Mouse (Mus musculus): ENCODE measurements around the gene Tctn3. TPM values are rescaled to one million over a fixed set of nuclear protein-coding genes. Genes with fewer than 3 reads are reported as not detected.
A peak's percentile ranks its signal among the peaks of the same experiment; 100 is the strongest.

Gene Tctn3
- polyA plus RNA-seq, 1 experiment from 2014 or later = 11.8 TPM

GRCm38 (mm10) chr19:40587491-40588292 is 24.3 kb downstream of the Tctn3 start:
- H3K9ac ChIP-seq (ENCODE audit: low read length) = peak overlapping the region; percentile 66
- H3K4me3 ChIP-seq (ENCODE audit: low read depth, low read length) = peak overlapping the region; percentile 74
- no peaks in the 10 kb centered on the region for H3K9me3 ChIP-seq (ENCODE audit: control insufficient read depth, low read length)
- H3K27me3 ChIP-seq (replicated peaks; ENCODE audit: control insufficient read depth, insufficient read depth, low read length) = no peaks in the 10 kb centered on the region
- peaks cover 12% of the 10 kb centered on the region for H3K4me1 ChIP-seq (replicated peaks; ENCODE audit: control insufficient read depth, insufficient read depth, low read length)
- peak overlapping the region; percentile 12 for H3K27ac ChIP-seq (ENCODE audit: low read depth)
- 3% methylated on average over 30 of the region's 30 CpGs for WGBS
- H3K36me3 ChIP-seq (ENCODE audit: control insufficient read depth, insufficient read depth, low read length) = peaks cover 17% of the 10 kb centered on the region
- peak; percentile 62 for DNase-seq (ENCODE audit: low spot score)
- peak overlapping the region; percentile 65 for H3K4me2 ChIP-seq (ENCODE audit: low read length)
- ATAC-seq (replicated peaks; ENCODE audit: low FRiP score, low TSS enrichment, low read depth) = peak; percentile 61

- Histone ChIP-seq H3K4me3 (ENCODE audit: low read depth, low read length) (peak overlapping the region; percentile 74), H3K36me3 (ENCODE audit: control insufficient read depth, insufficient read depth, low read length) (peaks cover 23% of the 10 kb centered on the region), H3K4me2 (ENCODE audit: low read length) (peak overlapping the region; percentile 65), H3K27ac (ENCODE audit: low read depth) (no peak overlapping the region), H3K9me3 (ENCODE audit: control insufficient read depth, low read length) (no peaks in the 10 kb centered on the region), H3K4me1 (replicated peaks; ENCODE audit: control insufficient read depth, insufficient read depth, low read length) (peaks cover 12% of the 10 kb centered on the region), H3K9ac (ENCODE audit: low read length) (peak overlapping the region; percentile 66; the same call in 1 of the 2 replicates), H3K27me3 (replicated peaks; ENCODE audit: control insufficient read depth, insufficient read depth, low read length) (no peaks in the 10 kb centered on the region)
- WGBS = 59% methylated on average over 7 of the region's 7 CpGs
- ATAC-seq (replicated peaks; ENCODE audit: low FRiP score, low TSS enrichment, low read depth) (no peak), DNase-seq (ENCODE audit: low spot score) (no peak)
Observed at GRCm38 (mm10) chr19:40586908-40587307, 25.1 kb downstream of the Tctn3 start.

- WGBS = 34% methylated on average over 5 of the region's 5 CpGs
- ATAC-seq (replicated peaks; ENCODE audit: low FRiP score, low TSS enrichment, low read depth) = no peak
- H3K27me3 ChIP-seq (replicated peaks; ENCODE audit: control insufficient read depth, insufficient read depth, low read length) = no peaks in the 10 kb centered on the region
- peaks cover 61% of the 10 kb centered on the region for H3K36me3 ChIP-seq (ENCODE audit: control insufficient read depth, insufficient read depth, low read length)
- H3K27ac ChIP-seq (ENCODE audit: low read depth) = 0 out of 2 replicates have a peak overlapping the region, but pooled peaks have one; percentile 12
- DNase-seq (ENCODE audit: low spot score) = no peak
- no peaks in the 10 kb centered on the region for H3K9me3 ChIP-seq (ENCODE audit: control insufficient read depth, low read length)
- H3K4me3 ChIP-seq (ENCODE audit: low read depth, low read length) = no peak overlapping the region
- no peak overlapping the region for H3K4me2 ChIP-seq (ENCODE audit: low read length)
- no peak overlapping the region for H3K9ac ChIP-seq (ENCODE audit: low read length)
- peaks cover 6% of the 10 kb centered on the region; the same call in 1 of the 2 replicates for H3K4me1 ChIP-seq (replicated peaks; ENCODE audit: control insufficient read depth, insufficient read depth, low read length)
Observed at GRCm38 (mm10) chr19:40581662-40582061, 30.4 kb downstream of the Tctn3 start.

DNA sequence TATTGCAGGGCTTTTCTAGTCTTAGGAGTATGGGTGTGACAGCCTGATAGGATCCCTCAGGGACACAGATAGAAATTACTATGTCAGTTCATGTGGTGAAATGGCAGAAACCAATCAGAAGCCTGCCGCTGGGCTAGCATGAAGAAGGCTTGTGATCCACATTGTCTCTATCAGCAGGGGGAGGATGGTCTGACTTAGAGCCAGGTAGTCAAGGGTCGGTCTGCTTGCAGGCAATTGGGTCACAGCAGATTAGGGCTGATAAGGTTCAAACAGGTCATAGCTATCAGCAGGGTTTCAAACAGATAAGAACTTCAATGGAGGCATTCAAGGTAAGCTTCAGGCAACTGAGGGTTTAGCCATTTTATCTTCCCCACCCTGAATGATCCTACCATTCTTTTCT is 31.1 kb downstream of the Tctn3 start:
- DNase-seq (ENCODE audit: low spot score) = no peak
- H3K9me3 ChIP-seq (ENCODE audit: control insufficient read depth, low read length) = no peaks in the 10 kb centered on the region
- H3K4me2 ChIP-seq (ENCODE audit: low read length) = no peak overlapping the region
- peak; percentile 70 for ATAC-seq (replicated peaks; ENCODE audit: low FRiP score, low TSS enrichment, low read depth)
- no peak overlapping the region for H3K9ac ChIP-seq (ENCODE audit: low read length)
- 68% methylated on average over 2 of the region's 2 CpGs for WGBS
- peaks cover 68% of the 10 kb centered on the region for H3K36me3 ChIP-seq (ENCODE audit: control insufficient read depth, insufficient read depth, low read length)
- no peak overlapping the region for H3K4me3 ChIP-seq (ENCODE audit: low read depth, low read length)
- H3K4me1 ChIP-seq (replicated peaks; ENCODE audit: control insufficient read depth, insufficient read depth, low read length) = peaks cover 5% of the 10 kb centered on the region; the same call in 1 of the 2 replicates
- no peak overlapping the region for H3K27ac ChIP-seq (ENCODE audit: low read depth)
- H3K27me3 ChIP-seq (replicated peaks; ENCODE audit: control insufficient read depth, insufficient read depth, low read length) = no peaks in the 10 kb centered on the region

DNA sequence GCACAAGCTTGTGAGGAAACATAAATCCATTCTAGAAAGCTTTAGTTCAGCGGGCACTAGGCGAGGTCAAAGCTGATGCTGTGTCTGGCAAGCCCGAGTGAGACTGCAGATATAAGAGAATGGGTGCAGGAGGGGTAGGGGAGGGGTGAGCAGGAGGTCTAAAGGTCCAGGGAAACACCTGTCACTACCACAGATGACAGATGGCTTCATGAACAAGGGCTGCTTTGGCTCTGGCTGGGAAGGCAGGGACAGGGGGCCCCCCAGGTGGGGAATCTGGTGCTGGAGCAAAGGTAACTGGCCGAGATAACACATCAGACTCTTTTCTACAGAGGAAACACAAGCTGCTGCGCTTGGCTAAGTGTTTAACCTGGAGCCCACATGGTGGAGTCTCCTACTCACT is 36.6 kb downstream of the Tctn3 start:
- H3K27me3 ChIP-seq (replicated peaks; ENCODE audit: control insufficient read depth, insufficient read depth, low read length) = no peaks in the 10 kb centered on the region
- peaks cover 4% of the 10 kb centered on the region for H3K9me3 ChIP-seq (ENCODE audit: control insufficient read depth, low read length)
- no peak overlapping the region for H3K4me2 ChIP-seq (ENCODE audit: low read length)
- WGBS = 45% methylated on average over 5 of the region's 5 CpGs
- H3K4me1 ChIP-seq (replicated peaks; ENCODE audit: control insufficient read depth, insufficient read depth, low read length) = no peaks in the 10 kb centered on the region
- no peak overlapping the region for H3K9ac ChIP-seq (ENCODE audit: low read length)
- H3K27ac ChIP-seq (ENCODE audit: low read depth) = peak overlapping the region; percentile 43; the same call in 1 of the 2 replicates
- H3K36me3 ChIP-seq (ENCODE audit: control insufficient read depth, insufficient read depth, low read length) = peaks cover 93% of the 10 kb centered on the region
- H3K4me3 ChIP-seq (ENCODE audit: low read depth, low read length) = no peak overlapping the region
- ATAC-seq (replicated peaks; ENCODE audit: low FRiP score, low TSS enrichment, low read depth) = peak; percentile 85
- no peak for DNase-seq (ENCODE audit: low spot score)

DNA sequence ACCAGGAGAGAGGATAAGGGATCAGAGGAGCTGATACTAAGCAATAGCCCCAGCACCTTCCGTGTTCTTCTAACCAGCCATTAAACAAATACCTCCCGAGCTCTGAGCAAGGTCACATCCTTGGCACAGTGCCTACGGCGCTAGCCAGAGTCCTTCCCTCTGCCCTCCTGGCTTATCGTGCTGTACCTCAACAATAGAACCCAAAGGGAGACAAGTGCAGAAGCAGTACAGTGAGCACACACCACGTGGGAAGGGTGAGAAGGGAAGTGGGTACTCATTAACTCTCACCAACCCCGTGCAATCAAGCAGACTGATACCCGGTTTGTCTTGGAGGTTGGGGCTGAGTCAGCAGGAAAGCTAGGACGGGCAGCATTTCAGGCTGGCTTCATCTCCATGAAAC is 41.3 kb downstream of the Tctn3 start:
- H3K4me2 ChIP-seq (ENCODE audit: low read length) = no peak overlapping the region
- peak; percentile 73; the same call in 1 of the 2 replicates for ATAC-seq (replicated peaks; ENCODE audit: low FRiP score, low TSS enrichment, low read depth)
- 79% methylated on average over 9 of the region's 9 CpGs for WGBS

DNA sequence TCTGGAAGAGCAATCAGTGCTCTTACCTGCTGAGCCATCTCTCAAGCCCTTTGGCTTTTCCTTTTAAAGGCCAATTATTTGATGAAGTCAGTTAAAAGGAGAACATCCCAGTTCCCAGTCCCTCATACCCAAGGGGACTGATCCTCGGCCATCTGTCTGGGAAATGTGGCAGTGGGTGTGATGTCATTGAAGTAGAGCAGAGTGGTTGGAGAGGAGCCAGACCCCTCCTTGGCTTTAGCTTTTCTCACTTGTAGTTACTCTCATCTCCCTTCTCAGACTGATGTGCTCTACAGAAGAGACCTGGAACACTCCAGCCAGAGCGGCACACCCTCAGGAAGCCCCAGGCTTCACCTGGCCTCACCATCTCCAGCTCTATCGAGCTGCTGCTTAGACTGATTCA is 44.4 kb downstream of the Tctn3 start:
- WGBS = 81% methylated on average over 3 of the region's 3 CpGs
- peaks cover 15% of the 10 kb centered on the region for H3K9me3 ChIP-seq (ENCODE audit: control insufficient read depth, low read length)
- no peaks in the 10 kb centered on the region for H3K27me3 ChIP-seq (replicated peaks; ENCODE audit: control insufficient read depth, insufficient read depth, low read length)
- no peak overlapping the region for H3K27ac ChIP-seq (ENCODE audit: low read depth)
- no peak for DNase-seq (ENCODE audit: low spot score)
- peaks cover 91% of the 10 kb centered on the region for H3K36me3 ChIP-seq (ENCODE audit: control insufficient read depth, insufficient read depth, low read length)
- H3K4me2 ChIP-seq (ENCODE audit: low read length) = no peak overlapping the region
- H3K4me1 ChIP-seq (replicated peaks; ENCODE audit: control insufficient read depth, insufficient read depth, low read length) = no peaks in the 10 kb centered on the region
- no peak overlapping the region for H3K9ac ChIP-seq (ENCODE audit: low read length)
- no peak for ATAC-seq (replicated peaks; ENCODE audit: low FRiP score, low TSS enrichment, low read depth)
- no peak overlapping the region for H3K4me3 ChIP-seq (ENCODE audit: low read depth, low read length)

More for the DNA sequence above, 41.3 kb downstream of the Tctn3 start:
- Histone ChIP-seq H3K4me1 (replicated peaks; ENCODE audit: control insufficient read depth, insufficient read depth, low read length) (no peaks in the 10 kb centered on the region), H3K9me3 (ENCODE audit: control insufficient read depth, low read length) (peaks cover 15% of the 10 kb centered on the region), H3K36me3 (ENCODE audit: control insufficient read depth, insufficient read depth, low read length) (peaks cover 94% of the 10 kb centered on the region), H3K9ac (ENCODE audit: low read length) (no peak overlapping the region), H3K4me3 (ENCODE audit: low read depth, low read length) (no peak overlapping the region), H3K27me3 (replicated peaks; ENCODE audit: control insufficient read depth, insufficient read depth, low read length) (no peaks in the 10 kb centered on the region), H3K27ac (ENCODE audit: low read depth) (no peak overlapping the region)
- no peak for DNase-seq (ENCODE audit: low spot score)

- Histone ChIP-seq H3K4me1 (replicated peaks; ENCODE audit: control insufficient read depth, insufficient read depth, low read length) (no peaks in the 10 kb centered on the region), H3K27ac (ENCODE audit: low read depth) (no peak overlapping the region), H3K36me3 (ENCODE audit: control insufficient read depth, insufficient read depth, low read length) (peaks cover 67% of the 10 kb centered on the region), H3K4me2 (ENCODE audit: low read length) (no peak overlapping the region), H3K27me3 (replicated peaks; ENCODE audit: control insufficient read depth, insufficient read depth, low read length) (no peaks in the 10 kb centered on the region), H3K4me3 (ENCODE audit: low read depth, low read length) (no peak overlapping the region), H3K9ac (ENCODE audit: low read length) (no peak overlapping the region), H3K9me3 (ENCODE audit: control insufficient read depth, low read length) (no peaks in the 10 kb centered on the region)
- ATAC-seq (replicated peaks; ENCODE audit: low FRiP score, low TSS enrichment, low read depth) = no peak
- WGBS = 78% methylated on average over 10 of the region's 10 CpGs
- DNase-seq (ENCODE audit: low spot score) = no peak
Observed at GRCm38 (mm10) chr19:40563880-40564645, 48.0 kb downstream of the Tctn3 start.

Data from intestine, embryonic 14.5 days (tissue).